Mouse (Mus musculus): ENCODE measurements around the gene Olfr1312. TPM values are rescaled to one million over a fixed set of nuclear protein-coding genes. Genes with fewer than 3 reads are reported as not detected.

Gene Olfr1312
- polyA plus RNA-seq (2015; fragmentation: Illumina TruSeq; extraction: RNeasy Lipid Tissue Mini Kit (QIAGEN cat#74804); ENCODE audit: insufficient read depth, low replicate concordance): not detected

DNA sequence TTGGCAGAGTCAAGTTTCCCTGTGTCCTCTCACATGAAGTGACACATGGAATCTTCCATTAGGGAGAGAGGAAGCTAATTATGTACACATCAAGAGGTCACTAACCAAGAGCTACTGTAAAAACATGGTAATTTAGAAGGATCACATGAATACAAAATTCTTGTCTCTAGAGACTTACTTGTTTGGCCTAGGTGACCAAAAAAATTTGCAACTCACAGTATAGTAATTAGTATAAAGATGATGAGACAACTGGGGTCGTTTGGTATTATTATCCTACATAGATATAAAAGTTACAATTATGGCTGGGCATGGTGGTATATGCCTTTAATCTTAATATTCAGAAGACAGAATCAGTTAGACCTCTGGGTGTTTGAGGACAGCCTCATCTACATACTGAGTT, at the start of gene Olfr1312:
Gene Olfr1312, minus strand, starts transcription at position 101 of the 400 bp plus-strand sequence.

DNA sequence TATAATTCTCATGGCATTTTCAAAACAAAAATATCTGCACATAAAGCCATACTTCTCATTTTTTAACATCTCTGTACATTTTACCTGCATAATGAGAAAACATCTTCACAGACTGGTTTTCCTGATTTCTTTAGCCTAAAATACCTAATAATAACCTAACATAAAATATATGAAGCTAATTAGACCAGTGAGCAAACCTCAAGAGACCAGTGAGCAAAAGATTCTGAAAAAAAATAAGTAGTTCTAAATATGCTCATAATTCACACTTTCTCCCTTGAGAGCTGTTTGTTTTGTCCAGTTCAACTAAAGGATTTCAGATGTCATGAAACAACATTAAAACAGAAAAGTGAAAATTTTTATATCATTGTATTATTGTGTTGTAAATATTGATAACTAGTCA, 46.6 kb upstream of the Olfr1312 start, which contains the start of gene Olfr1314:
Gene Olfr1314, minus strand, starts transcription at position 101 of the 400 bp plus-strand sequence.

DNA sequence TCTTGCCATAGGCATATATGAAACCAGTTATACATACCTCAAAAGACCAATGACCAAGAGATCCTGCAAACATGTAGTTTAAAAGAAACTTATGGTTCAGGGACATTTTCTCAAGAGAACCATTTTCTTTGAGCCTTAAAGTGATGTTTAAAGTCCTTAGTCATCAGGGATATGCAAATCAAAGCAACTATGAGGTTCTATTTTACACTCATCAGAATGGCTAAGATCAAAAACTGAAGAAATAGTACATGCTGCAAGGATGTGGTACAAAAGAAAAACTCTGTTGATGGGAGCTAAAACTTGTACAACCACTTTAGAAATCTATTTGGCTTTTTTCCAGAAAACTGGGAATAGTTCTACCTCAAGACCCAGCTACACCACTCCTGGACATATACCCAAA, 27.7 kb upstream of the Olfr1312 start, which contains the start of gene Olfr1313:
Gene Olfr1313, minus strand, starts transcription at position 101 of the 400 bp plus-strand sequence.

DNA sequence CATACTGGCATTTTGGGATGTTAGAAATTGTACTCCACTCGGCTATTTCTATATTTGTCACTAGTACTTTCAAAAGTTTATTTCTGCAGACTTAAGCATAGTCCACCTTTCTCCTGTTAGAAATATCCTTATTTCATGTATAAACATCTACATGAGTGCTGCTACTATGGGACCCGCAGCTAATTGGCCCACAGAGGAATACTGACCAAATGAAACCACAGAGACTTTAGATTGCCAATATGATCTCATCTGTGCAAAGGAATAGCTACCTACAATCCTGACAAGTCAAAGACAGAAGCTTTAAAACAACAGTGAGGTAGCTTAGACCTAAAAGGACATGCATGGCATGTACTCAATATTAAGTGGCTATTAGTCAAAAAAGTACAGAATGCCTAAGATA, 25.7 kb downstream of the Olfr1312 start, which contains the start of gene Olfr1311:
Gene Olfr1311, minus strand, starts transcription at position 101 of the 400 bp plus-strand sequence.

DNA sequence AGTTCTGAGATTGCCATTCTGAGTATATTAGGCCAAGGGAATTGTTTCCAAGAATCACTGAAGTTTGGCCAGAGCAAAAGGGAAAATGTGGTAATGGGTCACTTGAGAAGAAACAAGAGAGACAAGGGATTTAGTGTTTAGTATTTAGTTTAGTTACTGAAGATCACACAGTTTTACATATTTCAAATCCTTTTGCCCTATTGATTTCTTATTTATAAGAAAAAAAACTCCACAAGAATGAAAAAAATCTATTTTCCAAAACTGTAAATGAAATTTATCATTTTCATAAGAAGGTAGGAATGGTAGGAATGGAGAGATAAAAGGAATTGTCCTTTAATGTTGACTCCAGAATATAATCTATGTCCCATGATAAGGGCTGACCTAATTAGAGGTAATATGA, 37.4 kb downstream of the Olfr1312 start, which contains the start of gene Olfr1310:
Gene Olfr1310, minus strand, starts transcription at position 101 of the 400 bp plus-strand sequence.

DNA sequence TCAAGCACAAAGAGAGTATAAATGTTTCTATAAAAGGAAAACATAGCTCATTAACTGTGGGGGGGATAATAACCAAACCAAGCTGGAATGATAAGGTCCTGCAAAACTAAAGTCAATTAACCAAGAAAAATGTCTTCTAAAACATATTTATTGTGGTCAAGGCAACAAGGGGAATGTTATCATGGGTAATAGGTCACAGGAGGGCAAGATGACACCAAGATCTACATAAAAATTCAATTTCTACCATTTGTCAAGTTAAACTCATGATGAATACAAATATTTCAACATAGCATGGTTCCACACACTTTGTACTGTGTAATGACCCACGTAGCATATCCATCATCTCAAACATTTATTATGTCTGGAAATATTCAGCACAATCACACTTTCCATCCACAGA, 59.9 kb downstream of the Olfr1312 start, which contains the start of gene Olfr1309:
Gene Olfr1309, minus strand, starts transcription at position 101 of the 400 bp plus-strand sequence.

Other genes with a start within 250 kb of the Olfr1312 start
- gene Olfr1303, start 229.9 kb downstream of the Olfr1312 start, polyA plus RNA-seq (2015; fragmentation: Illumina TruSeq; extraction: RNeasy Lipid Tissue Mini Kit (QIAGEN cat#74804); ENCODE audit: insufficient read depth, low replicate concordance): not detected
- not detected for gene Olfr1305, start 173.1 kb downstream of the Olfr1312 start, polyA plus RNA-seq (2015; fragmentation: Illumina TruSeq; extraction: RNeasy Lipid Tissue Mini Kit (QIAGEN cat#74804); ENCODE audit: insufficient read depth, low replicate concordance)
- not detected for gene Olfr1306, start 134.0 kb downstream of the Olfr1312 start, polyA plus RNA-seq (2015; fragmentation: Illumina TruSeq; extraction: RNeasy Lipid Tissue Mini Kit (QIAGEN cat#74804); ENCODE audit: insufficient read depth, low replicate concordance)
- not detected for gene Olfr1307, start 100.8 kb downstream of the Olfr1312 start, polyA plus RNA-seq (2015; fragmentation: Illumina TruSeq; extraction: RNeasy Lipid Tissue Mini Kit (QIAGEN cat#74804); ENCODE audit: insufficient read depth, low replicate concordance)
- gene Olfr1308, start 85.3 kb downstream of the Olfr1312 start, polyA plus RNA-seq (2015; fragmentation: Illumina TruSeq; extraction: RNeasy Lipid Tissue Mini Kit (QIAGEN cat#74804); ENCODE audit: insufficient read depth, low replicate concordance): not detected
- gene Olfr1309, start 60.0 kb downstream of the Olfr1312 start, polyA plus RNA-seq (2015; fragmentation: Illumina TruSeq; extraction: RNeasy Lipid Tissue Mini Kit (QIAGEN cat#74804); ENCODE audit: insufficient read depth, low replicate concordance): not detected
- gene Olfr1310, start 37.5 kb downstream of the Olfr1312 start, polyA plus RNA-seq (2015; fragmentation: Illumina TruSeq; extraction: RNeasy Lipid Tissue Mini Kit (QIAGEN cat#74804); ENCODE audit: insufficient read depth, low replicate concordance): not detected
- gene Olfr1311, start 25.8 kb downstream of the Olfr1312 start, polyA plus RNA-seq (2015; fragmentation: Illumina TruSeq; extraction: RNeasy Lipid Tissue Mini Kit (QIAGEN cat#74804); ENCODE audit: insufficient read depth, low replicate concordance): not detected
- gene Olfr1313, start 27.6 kb upstream of the Olfr1312 start, polyA plus RNA-seq (2015; fragmentation: Illumina TruSeq; extraction: RNeasy Lipid Tissue Mini Kit (QIAGEN cat#74804); ENCODE audit: insufficient read depth, low replicate concordance): not detected
- not detected for gene Olfr1314, start 46.5 kb upstream of the Olfr1312 start, polyA plus RNA-seq (2015; fragmentation: Illumina TruSeq; extraction: RNeasy Lipid Tissue Mini Kit (QIAGEN cat#74804); ENCODE audit: insufficient read depth, low replicate concordance)
- gene Olfr1315-ps1, start 65.2 kb upstream of the Olfr1312 start, polyA plus RNA-seq (2015; fragmentation: Illumina TruSeq; extraction: RNeasy Lipid Tissue Mini Kit (QIAGEN cat#74804); ENCODE audit: insufficient read depth, low replicate concordance): not detected
- not detected for gene Olfr1316, start 84.7 kb upstream of the Olfr1312 start, polyA plus RNA-seq (2015; fragmentation: Illumina TruSeq; extraction: RNeasy Lipid Tissue Mini Kit (QIAGEN cat#74804); ENCODE audit: insufficient read depth, low replicate concordance)
- gene Olfr1317, start 90.1 kb upstream of the Olfr1312 start, polyA plus RNA-seq (2015; fragmentation: Illumina TruSeq; extraction: RNeasy Lipid Tissue Mini Kit (QIAGEN cat#74804); ENCODE audit: insufficient read depth, low replicate concordance): not detected
- not detected for gene Olfr1318, start 104.0 kb upstream of the Olfr1312 start, polyA plus RNA-seq (2015; fragmentation: Illumina TruSeq; extraction: RNeasy Lipid Tissue Mini Kit (QIAGEN cat#74804); ENCODE audit: insufficient read depth, low replicate concordance)
- gene Lpcat4, start 189.2 kb upstream of the Olfr1312 start, polyA plus RNA-seq (2015; fragmentation: Illumina TruSeq; extraction: RNeasy Lipid Tissue Mini Kit (QIAGEN cat#74804); ENCODE audit: insufficient read depth, low replicate concordance): 7.4 TPM
- not detected for gene Nutm1, start 209.1 kb upstream of the Olfr1312 start, polyA plus RNA-seq (2015; fragmentation: Illumina TruSeq; extraction: RNeasy Lipid Tissue Mini Kit (QIAGEN cat#74804); ENCODE audit: insufficient read depth, low replicate concordance)
- gene Nop10, start 211.7 kb upstream of the Olfr1312 start, polyA plus RNA-seq (2015; fragmentation: Illumina TruSeq; extraction: RNeasy Lipid Tissue Mini Kit (QIAGEN cat#74804); ENCODE audit: insufficient read depth, low replicate concordance): 87.9 TPM
- 225 TPM for gene Slc12a6, start 215.6 kb upstream of the Olfr1312 start, polyA plus RNA-seq (2015; fragmentation: Illumina TruSeq; extraction: RNeasy Lipid Tissue Mini Kit (QIAGEN cat#74804); ENCODE audit: insufficient read depth, low replicate concordance)
- gene Gm21985, start 216.1 kb upstream of the Olfr1312 start, polyA plus RNA-seq (2015; fragmentation: Illumina TruSeq; extraction: RNeasy Lipid Tissue Mini Kit (QIAGEN cat#74804); ENCODE audit: insufficient read depth, low replicate concordance): 1.1 TPM